Mouse (Mus musculus): ENCODE data around the gene AF366264. TPM values are rescaled to one million over a fixed set of nuclear protein-coding genes. Genes with fewer than 3 reads are reported as not detected.
"Not testable (repeated sequence)": the region's sequence is repeated elsewhere in the genome, so short reads cannot be mapped to it uniquely, and the experiment has no call there.

Gene AF366264
- polyA plus RNA-seq (2017; shearing (Covaris generic)) = under 1 TPM in 2 of 3 experiments, not detected in 1; 0.11 to 0.15 TPM

- ATAC-seq = not testable (repeated sequence)
These were observed at the start of gene AF366264 for GRCm38 (mm10) chr8:13838289-13838688. Gene AF366264 (minus strand): TSS chr8:13838389.

GRCm38 (mm10) chr8:13843286-13843685, 5.1 kb upstream of the AF366264 start:
- ATAC-seq = not testable (repeated sequence)

GRCm38 (mm10) chr8:13828598-13829172, 9.5 kb downstream of the AF366264 start:
- ATAC-seq = no peak

GRCm38 (mm10) chr8:13799566-13799965, 38.6 kb downstream of the AF366264 start:
- ATAC-seq = no peak

GRCm38 (mm10) chr8:13797676-13798075, 40.5 kb downstream of the AF366264 start:
- no peak for ATAC-seq

- no peak for ATAC-seq
These were observed 44.5 kb downstream of the AF366264 start for GRCm38 (mm10) chr8:13793746-13794101.

- ATAC-seq = no peak
These were observed 45.0 kb downstream of the AF366264 start for GRCm38 (mm10) chr8:13793097-13793745.

- ATAC-seq = no peak
These were observed 48.6 kb downstream of the AF366264 start for GRCm38 (mm10) chr8:13789606-13790005.

GRCm38 (mm10) chr8:13785764-13786299, 52.4 kb downstream of the AF366264 start:
- ATAC-seq = peak; percentile 75

GRCm38 (mm10) chr8:13785250-13785763, 52.9 kb downstream of the AF366264 start, which contains the start of gene Upf3a:
Gene Upf3a (plus strand): TSS chr8:13785615.
- ATAC-seq = peak; percentile 93

Other genes starting within 250 kb of the AF366264 start
- 100 to 1,000 TPM in 1 of 3 experiments, 10 to 100 TPM in 2; 96.4 to 121 (median 96.5) TPM for gene Rasa3, start 160.8 kb downstream of the AF366264 start, polyA plus RNA-seq (2017; shearing (Covaris generic))
- not detected for gene Cfap97d2, start 132.5 kb downstream of the AF366264 start, polyA plus RNA-seq (2017; shearing (Covaris generic))
- 10 to 100 TPM; 24.1 to 28.0 (median 24.3) TPM for gene Cdc16, start 80.7 kb downstream of the AF366264 start, polyA plus RNA-seq (2017; shearing (Covaris generic))
- gene Upf3a, start 52.8 kb downstream of the AF366264 start, polyA plus RNA-seq (2017; shearing (Covaris generic)) = 10 to 100 TPM; 12.8 to 16.8 (median 16.6) TPM
- gene Champ1, start 31.3 kb upstream of the AF366264 start, polyA plus RNA-seq (2017; shearing (Covaris generic)) = 10 to 100 TPM; 15.7 to 26.2 (median 20.1) TPM
- 1 to 10 TPM in 1 of 3 experiments, not detected in 2; 3.1 TPM for gene Coprs, start 51.9 kb upstream of the AF366264 start, polyA plus RNA-seq (2017; shearing (Covaris generic))

Data from inflammation-experienced regulatory T-cells, adult 6 months (primary cell).